Mouse (Mus musculus): ENCODE measurements around the gene Gm45521. TPM values are rescaled to one million over a fixed set of nuclear protein-coding genes. Genes with fewer than 3 reads are reported as not detected.

The Gm45521 gene
- polyA plus RNA-seq, 1 experiment from 2014 or later: not detected

DNA sequence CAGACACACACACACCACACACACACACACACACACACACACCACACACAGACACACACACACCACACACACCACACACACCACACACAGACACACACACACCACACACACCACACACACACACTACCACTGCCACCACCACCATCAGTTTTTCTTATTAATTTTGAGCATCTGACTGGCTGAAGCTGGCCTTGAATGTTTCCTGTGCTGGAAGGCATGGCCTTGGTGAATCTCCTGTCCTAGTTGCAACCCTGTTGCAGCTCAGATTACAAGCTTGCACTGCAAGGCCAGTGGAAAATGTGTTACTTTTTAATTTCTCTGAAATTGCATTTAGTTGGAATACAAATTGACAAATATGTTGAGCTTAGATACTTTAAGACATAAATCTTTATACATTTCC, 50.0 kb downstream of the Gm45521 start:
- H3K36me3 ChIP-seq (ENCODE audit: control insufficient read depth, insufficient read depth, low read length): no peaks in the 10 kb centered on the region
- no peaks in the 10 kb centered on the region for H3K9me3 ChIP-seq (ENCODE audit: control insufficient read depth, low read length)
- no peak overlapping the region for H3K4me2 ChIP-seq (ENCODE audit: low read length)
- H3K4me3 ChIP-seq (ENCODE audit: control insufficient read depth in 1 of 2, insufficient read depth in 1 of 2, low read depth in 1 of 2, low read length in 2 of 2): no peak overlapping the region
- H3K9ac ChIP-seq (ENCODE audit: low read length): no peak overlapping the region
- H3K27ac ChIP-seq (replicated peaks in 1 of 2; ENCODE audit: control insufficient read depth in 1 of 2, insufficient read depth in 1 of 2, low read depth in 2 of 2, low read length in 2 of 2): no peak overlapping the region
- peaks cover 2% of the 10 kb centered on the region; the same call in 1 of the 2 replicates for H3K27me3 ChIP-seq (ENCODE audit: control insufficient read depth, insufficient read depth, low read length)
- ATAC-seq (ENCODE audit: insufficient number of reproducible peaks, insufficient read depth, low FRiP score, low read depth): no peak
- H3K4me1 ChIP-seq (ENCODE audit: control insufficient read depth in 2 of 2, insufficient read depth in 2 of 2, low read length in 2 of 2): peaks cover 8 to 9% of the 10 kb centered on the region in 2 experiments

DNA sequence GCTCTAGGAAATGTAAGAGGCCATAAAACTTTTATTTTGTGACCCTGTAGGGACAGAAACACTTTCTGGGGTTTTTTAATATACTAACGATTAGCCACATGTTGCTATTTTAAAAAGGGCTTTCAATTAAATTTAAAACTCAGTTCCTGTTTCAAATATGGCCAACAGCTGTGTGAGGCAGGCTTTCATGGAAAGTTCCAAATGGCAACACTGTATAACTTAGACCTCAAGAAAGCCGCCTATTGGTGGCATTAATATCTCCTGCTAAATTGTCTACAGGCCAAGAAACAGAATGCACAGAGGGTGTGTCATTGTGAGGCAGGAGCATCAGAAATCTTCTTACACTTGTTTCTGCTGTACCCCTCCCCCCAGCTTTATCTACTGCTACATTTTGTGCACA, 50.4 kb downstream of the Gm45521 start:
- ATAC-seq (ENCODE audit: insufficient number of reproducible peaks, insufficient read depth, low FRiP score, low read depth): no peak
- Histone ChIP-seq H3K27ac (replicated peaks in 1 of 2; ENCODE audit: control insufficient read depth in 1 of 2, insufficient read depth in 1 of 2, low read depth in 2 of 2, low read length in 2 of 2) (no peak overlapping the region), H3K27me3 (ENCODE audit: control insufficient read depth, insufficient read depth, low read length) (no peaks in the 10 kb centered on the region), H3K4me2 (ENCODE audit: low read length) (no peak overlapping the region), H3K4me1 (ENCODE audit: control insufficient read depth in 2 of 2, insufficient read depth in 2 of 2, low read length in 2 of 2) (peaks cover 6% of the 10 kb centered on the region in 2 experiments), H3K4me3 (ENCODE audit: control insufficient read depth in 1 of 2, insufficient read depth in 1 of 2, low read depth in 1 of 2, low read length in 2 of 2) (no peak overlapping the region), H3K9ac (ENCODE audit: low read length) (no peak overlapping the region), H3K36me3 (ENCODE audit: control insufficient read depth, insufficient read depth, low read length) (no peaks in the 10 kb centered on the region), H3K9me3 (ENCODE audit: control insufficient read depth, low read length) (no peaks in the 10 kb centered on the region)
- 81% methylated on average over 2 of the region's 2 CpGs for WGBS

DNA sequence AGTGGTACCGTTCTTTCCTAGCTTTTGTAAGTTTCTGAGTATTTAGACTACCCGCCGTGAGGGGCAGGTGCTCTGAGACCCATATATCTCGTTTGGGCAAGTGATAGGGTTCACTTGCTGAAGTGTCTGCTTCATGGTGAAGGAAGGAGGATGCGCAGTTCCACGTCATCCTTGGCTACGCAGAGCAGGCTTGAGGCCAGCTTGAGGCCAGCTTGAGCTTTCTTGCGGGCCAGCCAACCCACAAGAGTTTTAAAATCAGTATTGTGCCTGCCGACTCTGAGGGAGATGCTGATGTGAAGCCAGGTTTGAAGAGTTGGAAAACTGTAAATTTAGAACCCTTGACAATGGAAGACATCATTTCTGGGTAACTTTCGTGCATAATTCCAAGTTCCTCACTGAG, 50.8 kb downstream of the Gm45521 start:
- no peak overlapping the region for H3K4me2 ChIP-seq (ENCODE audit: low read length)
- H3K9ac ChIP-seq (ENCODE audit: low read length): no peak overlapping the region
- H3K4me3 ChIP-seq (ENCODE audit: control insufficient read depth in 1 of 2, insufficient read depth in 1 of 2, low read depth in 1 of 2, low read length in 2 of 2): no peak overlapping the region
- H3K27ac ChIP-seq (replicated peaks in 1 of 2; ENCODE audit: control insufficient read depth in 1 of 2, insufficient read depth in 1 of 2, low read depth in 2 of 2, low read length in 2 of 2): no peak overlapping the region
- WGBS: 86% methylated on average over 10 of the region's 10 CpGs
- peaks cover 5 to 6% of the 10 kb centered on the region in 2 experiments for H3K4me1 ChIP-seq (ENCODE audit: control insufficient read depth in 2 of 2, insufficient read depth in 2 of 2, low read length in 2 of 2)
- H3K9me3 ChIP-seq (ENCODE audit: control insufficient read depth, low read length): no peaks in the 10 kb centered on the region
- H3K36me3 ChIP-seq (ENCODE audit: control insufficient read depth, insufficient read depth, low read length): no peaks in the 10 kb centered on the region
- no peaks in the 10 kb centered on the region for H3K27me3 ChIP-seq (ENCODE audit: control insufficient read depth, insufficient read depth, low read length)
- no peak for ATAC-seq (ENCODE audit: insufficient number of reproducible peaks, insufficient read depth, low FRiP score, low read depth)

Other genes with a start within 250 kb of the Gm45521 start
- not detected in 2 replicates for gene Gm26661, start 165.7 kb upstream of the Gm45521 start, polyA plus RNA-seq (2014; fragmentation: Nextera tagmentation; extraction: Ambion mirVana)
- gene Flnb, start 139.3 kb upstream of the Gm45521 start, polyA plus RNA-seq (2014; fragmentation: Nextera tagmentation; extraction: Ambion mirVana): 10.0 and 11.2 TPM in 2 replicates
- 0.08 and 0.13 TPM in 2 replicates for gene Dnase1l3, start 37.3 kb downstream of the Gm45521 start, polyA plus RNA-seq (2014; fragmentation: Nextera tagmentation; extraction: Ambion mirVana)
- gene Abhd6, start 45.6 kb downstream of the Gm45521 start, polyA plus RNA-seq (2014; fragmentation: Nextera tagmentation; extraction: Ambion mirVana): 11.3 and 11.8 TPM in 2 replicates
- 46.5 and 47.0 TPM in 2 replicates for gene Rpp14, start 123.1 kb downstream of the Gm45521 start, polyA plus RNA-seq (2014; fragmentation: Nextera tagmentation; extraction: Ambion mirVana)
- 30.2 and 32.9 TPM in 2 replicates for gene Pxk, start 140.9 kb downstream of the Gm45521 start, polyA plus RNA-seq (2014; fragmentation: Nextera tagmentation; extraction: Ambion mirVana)
- gene Pdhb, start 215.7 kb downstream of the Gm45521 start, polyA plus RNA-seq (2014; fragmentation: Nextera tagmentation; extraction: Ambion mirVana): 588 and 604 TPM in 2 replicates

All from heart, embryonic 14.5 days (tissue).